12 mouse cellular contexts compared by ENCODE assay signal in the genomic region with DNA sequence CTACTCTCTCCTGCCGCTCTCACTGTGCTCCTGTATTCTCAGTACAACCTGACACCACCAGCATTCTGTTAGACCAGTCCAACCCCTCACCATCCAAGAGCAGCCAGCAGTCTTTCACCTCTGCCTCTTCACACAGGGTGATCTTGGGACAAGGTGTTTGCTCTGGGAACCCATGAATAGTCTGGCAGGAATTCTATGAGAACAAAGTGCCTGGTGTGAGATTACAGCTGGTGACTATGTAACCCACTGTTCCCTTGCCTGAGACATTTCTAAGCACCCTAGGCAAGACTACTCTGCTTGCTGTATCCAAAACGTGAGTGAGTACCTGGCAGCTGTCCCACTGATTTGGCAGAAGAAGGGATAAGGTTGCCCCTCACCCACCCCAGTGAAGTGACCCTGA. TPM values are rescaled to one million over a fixed set of nuclear protein-coding genes. Genes with fewer than 3 reads are reported as not detected.
DNase-seq lines count a peak whose midpoint lies in the region; ATAC-seq and TF ChIP-seq lines count a peak whose summit lies in the region.
"Had no signal": no experiment of that assay in that cellular context is flagged by ENCODE, and none has a peak within 500 bp of the region (broad histone marks: within the 10 kb centered on the region; RNA-seq: fewer than 3 reads in every experiment).

No protein-coding gene starts in this region.

- H3K27me3 ChIP-seq in heart, adult 2 months (ENCODE audit: control insufficient read depth, insufficient read depth, low read length): no peaks in the 10 kb centered on the region
- no peaks in the 10 kb centered on the region for H3K27me3 ChIP-seq in heart, embryonic 13.5 days (replicated peaks)
- no peaks in the 10 kb centered on the region for H3K27me3 ChIP-seq in liver, postnatal 0 days (ENCODE audit: insufficient read depth, low read length)

- DNase-seq in heart, adult 2 months: peak in 1 of 2 experiments; percentile 43
- no peak for DNase-seq in heart, postnatal 36 days
- no peak for DNase-seq in liver, postnatal 0 days
- DNase-seq in layer of hippocampus, postnatal 36 days: no peak
- DNase-seq in ovary, adult 18-20 months (ENCODE audit: low spot score): no peak
- DNase-seq in cerebellum, postnatal 36 days: no peak
- DNase-seq: cerebellum, adult 11 months; gastrocnemius, postnatal 25 days; thymus, postnatal 36 days had no signal

- no peaks in the 10 kb centered on the region for H3K79me2 ChIP-seq in heart, adult 2 months (replicated peaks; ENCODE audit: control insufficient read depth, insufficient read depth, low read length)

- no peak overlapping the region for H3K4me2 ChIP-seq in heart, embryonic 13.5 days
- peak overlapping the region; percentile 76; the same call in 1 of the 2 replicates for H3K4me2 ChIP-seq in liver, postnatal 0 days (ENCODE audit: low read depth, low read length)

- no peak for ATAC-seq in heart, embryonic 13.5 days (ENCODE audit: extremely low read depth, insufficient number of reproducible peaks, low FRiP score, low TSS enrichment)
- ATAC-seq in liver, postnatal 0 days: no peak

- H3K9me3 ChIP-seq in heart, embryonic 13.5 days: no peaks in the 10 kb centered on the region
- no peaks in the 10 kb centered on the region for H3K9me3 ChIP-seq in liver, postnatal 0 days (ENCODE audit: low read length)

- peaks cover 18% of the 10 kb centered on the region for H3K4me1 ChIP-seq in heart, adult 2 months (ENCODE audit: control insufficient read depth, insufficient read depth, low read length)
- peaks cover 42% of the 10 kb centered on the region for H3K4me1 ChIP-seq in bone marrow macrophage, adult 2 months (ENCODE audit: control insufficient read depth, insufficient read depth, low read length)
- H3K4me1 ChIP-seq in heart, embryonic 13.5 days: peaks cover 58% of the 10 kb centered on the region
- peaks cover 54% of the 10 kb centered on the region for H3K4me1 ChIP-seq in liver, postnatal 0 days (ENCODE audit: insufficient read depth)

- H3K36me3 ChIP-seq in heart, adult 2 months (ENCODE audit: control insufficient read depth, insufficient read depth, low read length): peaks cover 10% of the 10 kb centered on the region
- H3K36me3 ChIP-seq in heart, embryonic 13.5 days: peaks cover 53% of the 10 kb centered on the region
- H3K36me3 ChIP-seq in liver, postnatal 0 days (replicated peaks; ENCODE audit: insufficient read depth, low read length): peaks cover 22% of the 10 kb centered on the region

- peak overlapping the region; percentile 74 for H3K27ac ChIP-seq in heart, adult 2 months
- H3K27ac ChIP-seq in bone marrow macrophage, adult 2 months (ENCODE audit: insufficient read depth, low read depth, low read length): peak overlapping the region; percentile 98
- H3K27ac ChIP-seq in heart, embryonic 13.5 days (replicated peaks): peak overlapping the region; percentile 93
- H3K27ac ChIP-seq in liver, postnatal 0 days (ENCODE audit: low read depth): peak overlapping the region; percentile 50
- H3K27ac ChIP-seq: kidney, postnatal 0 days had no signal

- TF ChIP-seq POLR2A in heart, adult 2 months (IDR thresholded peaks at IDR 0.05; ENCODE audit: insufficient read depth, low read depth, low read length): no peak
- no peak for TF ChIP-seq POLR2A in bone marrow macrophage, adult 2 months (IDR thresholded peaks at IDR 0.05; ENCODE audit: borderline replicate concordance, low read depth, low read length)

- peak; percentile 42; the same call in 1 of the 2 replicates for TF ChIP-seq EP300 in heart, adult 2 months (IDR thresholded peaks at IDR 0.05; ENCODE audit: insufficient read depth, low read depth, low read length)
- TF ChIP-seq EP300 in liver, postnatal 0 days (IDR thresholded peaks at IDR 0.05; ENCODE audit: low read depth): no peak

- 24% methylated on average over 2 of the region's 2 CpGs for WGBS in heart, adult 2 months
- WGBS in heart, embryonic 13.5 days: 46% methylated on average over 2 of the region's 2 CpGs
- WGBS in liver, postnatal 0 days (ENCODE audit: insufficient replicate concordance): 47% methylated on average over 2 of the region's 2 CpGs

- intact Hi-C loops in heart, adult 2 months (cut with DNase I): loop anchor here (5.0 kb wide), 1 partner anchor 39 kb away; no protein-coding TSS in a partner anchor
- intact Hi-C loops in heart, postnatal 36 days (cut with DNase I): no loop called here

- no peak overlapping the region for H3K9ac ChIP-seq in heart, adult 2 months (ENCODE audit: low read depth, low read length)
- H3K9ac ChIP-seq in heart, embryonic 13.5 days: peak overlapping the region; percentile 42; the same call in 1 of the 2 replicates
- no peak overlapping the region for H3K9ac ChIP-seq in liver, postnatal 0 days (replicated peaks)

- H3K4me3 ChIP-seq in heart, adult 2 months: no peak overlapping the region
- no peak overlapping the region for H3K4me3 ChIP-seq in bone marrow macrophage, adult 2 months (ENCODE audit: insufficient read depth, low read length)
- no peak overlapping the region for H3K4me3 ChIP-seq in heart, embryonic 13.5 days
- no peak overlapping the region for H3K4me3 ChIP-seq in liver, postnatal 0 days (ENCODE audit: low read depth, low read length)

- no peak for TF ChIP-seq CTCF in heart, adult 2 months (IDR thresholded peaks at IDR 0.05)
- TF ChIP-seq CTCF in bone marrow macrophage, adult 2 months (IDR thresholded peaks at IDR 0.05; ENCODE audit: low read depth, low read length): no peak
- TF ChIP-seq CTCF in liver, postnatal 0 days (IDR thresholded peaks at IDR 0.05; ENCODE audit: low read depth): no peak

RNA-seq across cellular contexts. Expression of a gene that starts 1.2 kb away (rescaled TPM):
- total RNA-seq in heart, adult 2 months (2021): 10 to 100 TPM; 28.4 to 33.2 TPM
- 42.0 and 49.5 TPM in 2 replicates for polyA plus RNA-seq in heart, adult 2 months (2012; rRNA removed)
- 10 to 100 TPM; 26.2 to 28.1 TPM for total RNA-seq in heart, postnatal 36 days (2021)
- polyA plus RNA-seq in bone marrow macrophage, adult 2 months (2012; ENCODE audit: insufficient read depth, insufficient read length, missing spikeins): 342 and 382 TPM in 2 replicates
- polyA plus RNA-seq in heart, embryonic 13.5 days (2015; fragmentation: Nextera tagmentation; extraction: Ambion mirVana): 45.0 and 49.3 TPM in 2 replicates
- 50.1 and 55.5 TPM in 2 replicates for polyA plus RNA-seq in liver, postnatal 0 days (2015; fragmentation: Nextera tagmentation; extraction: Ambion mirVana)
- total RNA-seq in layer of hippocampus, postnatal 36 days (2021): 10 to 100 TPM; 65.8 to 71.5 TPM

RNA-seq across cellular contexts. Expression of a gene that starts 40.3 kb away (rescaled TPM):
- total RNA-seq in heart, adult 2 months (2021): 1 to 10 TPM; 6.3 to 8.2 TPM
- 4.1 and 7.2 TPM in 2 replicates for polyA plus RNA-seq in heart, adult 2 months (2012; rRNA removed)
- 1 to 10 TPM; 6.7 to 8.1 TPM for total RNA-seq in heart, postnatal 36 days (2021)
- polyA plus RNA-seq in bone marrow macrophage, adult 2 months (2012; ENCODE audit: insufficient read depth, insufficient read length, missing spikeins): 11.2 and 11.4 TPM in 2 replicates
- 5.7 and 6.2 TPM in 2 replicates for polyA plus RNA-seq in heart, embryonic 13.5 days (2015; fragmentation: Nextera tagmentation; extraction: Ambion mirVana)
- polyA plus RNA-seq in liver, postnatal 0 days (2015; fragmentation: Nextera tagmentation; extraction: Ambion mirVana): 5.4 and 5.6 TPM in 2 replicates
- 10 to 100 TPM; 40.1 to 41.0 TPM for total RNA-seq in layer of hippocampus, postnatal 36 days (2021)
